Mouse (Mus musculus) cerebellum, adult 9-11 months (tissue): ENCODE data around the gene Fut8.
"Not testable (repeated sequence)": the region's sequence is repeated elsewhere in the genome, so short reads cannot be mapped to it uniquely, and the experiment has no call there.

ENCODE experiments used
- DNase-seq: peaks from one replicate; pipeline ENCODE4 v3.0.0; 2022

Fut8 gene

GRCm38 (mm10) chr12:77223595-77223994 lies 14.3 kb upstream of the Fut8 start:
- no peak for DNase-seq

- DNase-seq, result no peak
Measured at GRCm38 (mm10) chr12:77224121-77224520, 13.8 kb upstream of the Fut8 start.

GRCm38 (mm10) chr12:77224891-77225290 lies 13.0 kb upstream of the Fut8 start:
- DNase-seq, result no peak

- DNase-seq, result no peak
Measured at GRCm38 (mm10) chr12:77225727-77226126, 12.2 kb upstream of the Fut8 start.

GRCm38 (mm10) chr12:77235958-77236357 lies 2.0 kb upstream of the Fut8 start:
- no peak for DNase-seq

GRCm38 (mm10) chr12:77238531-77239389 lies 835 bp downstream of the Fut8 start:
- DNase-seq, result peak; percentile 96

GRCm38 (mm10) chr12:77239390-77240061 lies 1.6 kb downstream of the Fut8 start:
- peak; percentile 73 for DNase-seq

- no peak for DNase-seq
Measured at GRCm38 (mm10) chr12:77240372-77240771, 2.4 kb downstream of the Fut8 start.

- no peak for DNase-seq
Measured at GRCm38 (mm10) chr12:77240839-77241238, 2.9 kb downstream of the Fut8 start.

- DNase-seq, result no peak
Measured at GRCm38 (mm10) chr12:77262650-77263049, 24.7 kb downstream of the Fut8 start.

GRCm38 (mm10) chr12:77263816-77264215 lies 25.9 kb downstream of the Fut8 start:
- no peak for DNase-seq

GRCm38 (mm10) chr12:77270694-77271093 lies 32.8 kb downstream of the Fut8 start:
- no peak for DNase-seq

GRCm38 (mm10) chr12:77288507-77288906 lies 50.6 kb downstream of the Fut8 start:
- DNase-seq, result no peak

- no peak for DNase-seq
Measured at GRCm38 (mm10) chr12:77291017-77291416, 53.1 kb downstream of the Fut8 start.

GRCm38 (mm10) chr12:77291864-77292263 lies 53.9 kb downstream of the Fut8 start:
- DNase-seq, result not testable (repeated sequence)

GRCm38 (mm10) chr12:77292375-77293258 lies 54.7 kb downstream of the Fut8 start:
- peak; percentile 65 for DNase-seq

- DNase-seq, result no peak
Measured at GRCm38 (mm10) chr12:77296119-77296518, 58.2 kb downstream of the Fut8 start.

- DNase-seq, result no peak
Measured at GRCm38 (mm10) chr12:77297114-77297513, 59.2 kb downstream of the Fut8 start.

- DNase-seq, result no peak
Measured at GRCm38 (mm10) chr12:77297858-77298257, 59.9 kb downstream of the Fut8 start.

- no peak for DNase-seq
Measured at GRCm38 (mm10) chr12:77302011-77302410, 64.1 kb downstream of the Fut8 start.

- DNase-seq, result no peak
Measured at GRCm38 (mm10) chr12:77303367-77303766, 65.4 kb downstream of the Fut8 start.

- DNase-seq, result no peak
Measured at GRCm38 (mm10) chr12:77305502-77305901, 67.6 kb downstream of the Fut8 start.

GRCm38 (mm10) chr12:77306759-77307314 lies 68.9 kb downstream of the Fut8 start:
- DNase-seq, result no peak
